Mouse (Mus musculus) gastrocnemius, adult 2 months (tissue): ENCODE results near the gene Gm12184. TPM values are rescaled to one million over a fixed set of nuclear protein-coding genes. Genes with fewer than 3 reads are reported as not detected.
A peak's percentile ranks its signal among the peaks of the same experiment; 100 is the strongest.

Experiments
- DNase-seq: peaks from one replicate; pipeline ENCODE4 v3.0.0; 2022
- H3K27ac ChIP-seq: fragments of 200-600 bp; 2 replicates; pipeline ENCODE4 v1.8.1; 2022; ENCODE audit warnings: mild to moderate bottlenecking
- H3K4me3 ChIP-seq: fragments of 200-600 bp; 2 replicates; pipeline ENCODE4 v1.8.1; 2022; ENCODE audit warnings: mild to moderate bottlenecking, moderate library complexity
- CTCF ChIP-seq: fragments of 200-600 bp; IDR thresholded peaks from 2 replicates; pipeline ENCODE4 v1.8.1; 2022; ENCODE audit warnings: antibody characterized with exemption, mild to moderate bottlenecking, moderate library complexity
- intact Hi-C: fragments of 180-260 bp; cut with DNase I; formaldehyde crosslinking; loops from one replicate; pipeline ENCODE4 v1.15.1; 2025
- total RNA-seq, 2 experiments: library from RNA; stranded (reverse); gene quantifications; 2 replicates each; pipeline ENCODE4 v1.2.3; 2021

The Gm12184 gene
- total RNA-seq, 2 experiments from 2014 or later = 1.5 to 2.2 TPM

DNA sequence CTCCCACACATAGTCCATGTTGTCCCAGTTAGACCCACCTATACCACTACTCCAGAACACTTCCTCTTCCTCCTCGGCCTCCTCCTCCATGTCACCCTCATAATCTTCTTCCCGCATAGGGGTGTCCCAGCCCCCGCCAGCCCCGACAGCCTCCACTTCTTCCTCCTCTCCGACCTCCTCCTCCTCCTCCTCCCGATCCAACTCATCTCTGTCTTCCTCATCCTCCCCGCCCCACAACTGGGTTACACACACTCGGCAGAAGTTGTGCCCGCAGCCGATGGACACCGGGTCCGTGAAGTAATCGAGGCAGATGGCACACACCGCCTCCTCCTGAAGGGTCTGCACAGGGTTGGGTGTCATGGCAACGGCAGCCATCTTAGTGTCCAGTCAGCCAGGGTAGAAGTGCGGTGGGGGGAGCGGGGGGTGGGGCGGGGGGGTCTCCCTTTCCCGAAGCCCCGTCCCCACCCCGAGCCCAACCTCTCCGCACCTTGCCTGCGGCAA, 10.1 kb downstream of the Gm12184 start:
- no peak for DNase-seq
- Histone ChIP-seq H3K27ac (peak overlapping the region; percentile 99), H3K4me3 (peak overlapping the region; percentile 91)
- no peak for TF ChIP-seq CTCF
- intact Hi-C loops = loop anchor here (1.0 to 10.0 kb wide), 2 partner anchors 15 to 388 kb away; partner anchors contain the start of gene Zfp62

DNA sequence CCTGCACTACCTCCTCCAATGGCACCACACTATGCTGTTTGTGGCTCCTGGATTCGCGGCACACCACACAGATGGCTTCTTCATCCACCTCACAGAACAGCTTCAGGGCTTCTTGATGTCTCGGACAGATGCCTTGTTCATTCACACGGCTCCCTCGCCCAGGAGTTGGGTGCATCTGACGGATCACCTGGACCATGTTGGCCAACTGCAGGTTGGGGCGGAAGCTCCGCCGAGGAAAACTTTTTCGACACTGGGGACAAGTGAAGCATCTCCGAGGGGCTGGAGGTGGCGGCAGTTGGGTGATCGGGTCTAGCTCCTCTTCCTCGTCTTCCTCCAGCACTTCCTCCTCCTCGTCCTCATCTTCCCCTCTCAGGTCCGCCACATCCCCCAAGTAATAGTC, 10.6 kb downstream of the Gm12184 start:
- peak overlapping the region; percentile 99 for H3K27ac ChIP-seq
- intact Hi-C loops = loop anchor here (1.0 to 10.0 kb wide), 2 partner anchors 15 to 389 kb away; partner anchors contain the start of gene Zfp62
- no peak for DNase-seq
- TF ChIP-seq CTCF = no peak
- peak overlapping the region; percentile 91 for H3K4me3 ChIP-seq

DNA sequence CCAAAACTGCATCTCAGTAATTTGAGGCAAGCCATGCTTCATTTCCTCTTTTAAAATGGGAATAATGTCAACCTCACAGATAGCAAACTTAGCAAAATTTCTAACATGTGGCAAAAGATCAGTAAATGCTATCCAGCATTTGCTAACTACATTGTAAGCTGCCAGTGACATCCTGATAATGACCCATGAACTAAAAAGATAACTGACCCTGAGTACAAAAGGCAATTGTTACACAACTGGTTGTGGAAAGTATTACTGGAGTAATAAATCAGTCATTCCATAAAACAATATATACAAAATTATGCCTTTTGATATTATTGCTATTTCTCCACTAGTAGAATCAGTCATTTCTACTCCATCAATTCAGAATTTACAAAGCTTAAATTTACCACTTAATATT, 12.7 kb downstream of the Gm12184 start:
- intact Hi-C loops = loop anchor here (10.0 kb wide), 1 partner anchor 391 kb away; the partner anchor contains the start of gene Zfp62
- Histone ChIP-seq H3K27ac (no peak overlapping the region), H3K4me3 (no peak overlapping the region)
- DNase-seq = no peak
- no peak for TF ChIP-seq CTCF

DNA sequence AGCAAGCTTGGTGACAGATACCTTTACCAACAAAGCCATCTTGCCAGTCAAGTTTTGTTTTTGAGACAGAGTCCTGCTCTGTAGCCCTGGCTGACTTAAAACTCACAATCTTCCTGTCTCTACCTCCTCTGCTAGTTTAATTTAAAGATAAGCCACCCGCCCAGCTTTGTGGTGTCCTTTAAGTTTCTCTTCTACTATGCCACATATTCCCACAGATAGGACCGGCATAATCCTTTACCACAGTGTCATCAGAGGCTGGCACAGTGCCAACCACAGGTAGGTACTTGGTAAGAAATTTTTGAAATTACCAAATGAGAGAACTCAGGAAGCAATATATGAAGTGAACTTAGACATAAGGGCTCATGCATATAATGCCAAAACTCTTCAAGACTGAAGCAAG, 16.3 kb downstream of the Gm12184 start:
- no peak for DNase-seq
- TF ChIP-seq CTCF = no peak
- Histone ChIP-seq H3K4me3 (no peak overlapping the region), H3K27ac (no peak overlapping the region)
- intact Hi-C loops = loop anchor here (10.0 kb wide), 1 partner anchor 395 kb away; the partner anchor contains the start of gene Zfp62

DNA sequence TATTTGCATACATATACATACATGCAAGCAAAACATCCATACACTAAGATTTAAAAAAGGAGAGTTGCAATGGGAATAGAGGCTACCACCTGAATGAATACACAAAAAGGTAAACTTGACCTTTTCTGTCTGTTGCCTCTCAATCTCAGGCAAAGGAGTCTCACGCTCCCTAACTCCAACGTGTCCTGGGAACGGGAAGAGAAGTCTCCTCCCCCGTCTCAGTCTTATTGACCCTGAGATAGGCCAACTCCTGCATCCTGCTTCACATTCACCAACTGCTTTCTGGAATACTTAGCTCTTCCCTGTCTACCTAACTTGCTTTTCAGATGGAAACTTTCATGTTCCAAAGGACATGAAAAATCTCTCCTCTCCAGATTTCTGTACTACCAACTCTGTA, 17.0 kb downstream of the Gm12184 start:
- intact Hi-C loops = no loop called here
- Histone ChIP-seq H3K27ac (no peak overlapping the region), H3K4me3 (no peak overlapping the region)
- no peak for TF ChIP-seq CTCF
- DNase-seq = no peak

DNA sequence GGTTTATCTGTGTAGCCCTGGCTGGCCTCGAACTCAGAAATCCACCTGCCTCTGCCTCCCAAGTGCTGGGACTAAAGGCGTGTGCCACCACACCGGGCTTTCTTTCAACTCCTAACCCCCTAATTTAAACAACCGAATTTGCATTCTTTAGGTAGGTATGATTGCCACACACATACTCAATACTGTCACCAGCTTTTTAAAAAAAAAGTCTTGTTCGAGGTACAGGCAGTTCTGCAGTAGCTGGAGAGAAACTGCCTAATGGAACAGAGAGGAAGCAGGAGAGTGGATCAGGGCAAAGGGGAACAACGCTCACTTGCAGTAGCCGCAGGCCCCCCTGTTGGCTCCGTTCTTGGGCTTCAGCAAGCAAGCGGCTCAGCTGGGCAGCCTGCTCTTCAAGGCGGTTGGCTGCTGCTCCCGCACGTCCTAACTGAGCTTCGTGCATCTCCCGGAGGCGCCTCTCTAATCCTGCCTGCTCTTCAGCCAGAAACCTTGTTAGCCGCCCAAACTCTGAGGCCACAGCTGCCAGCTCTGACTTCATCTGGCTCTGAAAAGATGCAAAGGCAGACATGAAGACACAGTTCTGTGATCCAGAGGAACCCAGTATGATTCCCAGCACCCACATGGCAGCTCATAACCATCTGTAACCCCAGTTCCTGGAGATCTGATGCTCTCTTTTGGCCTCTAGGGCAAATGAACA, 17.6 kb downstream of the Gm12184 start:
- DNase-seq = peak; percentile 58
- intact Hi-C loops = no loop called here
- TF ChIP-seq CTCF = no peak

DNA sequence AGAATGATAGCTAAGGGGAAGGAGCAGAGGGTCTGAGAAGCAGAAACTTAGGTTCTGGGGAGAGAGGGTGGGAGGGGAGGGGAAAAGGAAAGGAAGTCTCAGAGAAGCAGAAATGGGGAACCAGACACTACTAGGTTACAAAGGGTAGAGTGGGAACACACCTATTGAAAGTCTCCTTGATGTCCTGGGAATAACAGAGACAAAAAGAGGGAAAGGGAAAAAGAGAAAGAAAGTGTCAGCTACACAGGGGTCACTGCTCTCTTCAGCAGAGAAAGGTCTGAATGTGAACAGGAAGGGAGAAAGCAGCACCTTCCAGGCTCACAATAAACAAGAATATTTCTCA, 18.2 kb downstream of the Gm12184 start:
- no peak overlapping the region for H3K27ac ChIP-seq
- DNase-seq = no peak
- intact Hi-C loops = no loop called here
- TF ChIP-seq CTCF = no peak
- H3K4me3 ChIP-seq = no peak overlapping the region

More for the DNA sequence above, 17.6 kb downstream of the Gm12184 start:
- no peak overlapping the region for H3K4me3 ChIP-seq
- H3K27ac ChIP-seq = peak overlapping the region; percentile 31; the same call in 1 of the 2 replicates

DNA sequence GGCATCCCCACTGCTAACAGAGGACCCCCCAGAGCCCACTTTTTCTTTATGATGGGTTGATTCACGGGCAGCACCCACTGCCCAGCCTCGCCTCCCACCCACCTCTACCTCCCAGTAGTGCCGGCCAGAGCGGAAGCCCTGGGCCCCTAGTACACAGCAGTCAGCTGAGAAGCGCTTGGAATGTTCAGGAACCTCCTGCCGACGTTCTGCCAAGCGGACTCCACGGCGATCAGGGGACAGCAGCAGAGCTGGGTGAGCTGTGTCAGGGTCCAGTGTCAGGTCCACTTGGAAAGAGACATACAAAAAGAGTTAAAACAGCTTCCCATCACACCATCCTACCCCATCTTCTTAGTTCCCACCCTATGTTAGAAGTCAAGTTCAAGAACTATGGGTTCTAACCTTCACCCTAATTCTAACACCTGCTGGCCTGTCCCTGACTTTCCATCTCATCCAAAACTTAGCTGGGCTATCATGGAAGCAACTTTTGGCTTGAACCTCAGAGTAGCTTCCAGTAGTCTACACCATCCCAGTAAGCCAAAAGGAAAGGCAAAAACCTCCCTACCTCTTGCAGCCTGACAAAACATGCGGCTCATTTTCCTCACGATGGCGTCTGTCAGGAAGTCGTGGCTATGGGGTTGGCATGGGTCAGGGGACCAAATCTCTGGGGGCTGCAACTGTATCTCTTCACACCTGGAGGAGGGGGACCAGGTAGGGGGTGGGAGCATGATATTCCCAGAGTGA, 18.7 kb downstream of the Gm12184 start:
- no peak for DNase-seq
- TF ChIP-seq CTCF = no peak
- intact Hi-C loops = no loop called here
- Histone ChIP-seq H3K4me3 (no peak overlapping the region), H3K27ac (no peak overlapping the region)

DNA sequence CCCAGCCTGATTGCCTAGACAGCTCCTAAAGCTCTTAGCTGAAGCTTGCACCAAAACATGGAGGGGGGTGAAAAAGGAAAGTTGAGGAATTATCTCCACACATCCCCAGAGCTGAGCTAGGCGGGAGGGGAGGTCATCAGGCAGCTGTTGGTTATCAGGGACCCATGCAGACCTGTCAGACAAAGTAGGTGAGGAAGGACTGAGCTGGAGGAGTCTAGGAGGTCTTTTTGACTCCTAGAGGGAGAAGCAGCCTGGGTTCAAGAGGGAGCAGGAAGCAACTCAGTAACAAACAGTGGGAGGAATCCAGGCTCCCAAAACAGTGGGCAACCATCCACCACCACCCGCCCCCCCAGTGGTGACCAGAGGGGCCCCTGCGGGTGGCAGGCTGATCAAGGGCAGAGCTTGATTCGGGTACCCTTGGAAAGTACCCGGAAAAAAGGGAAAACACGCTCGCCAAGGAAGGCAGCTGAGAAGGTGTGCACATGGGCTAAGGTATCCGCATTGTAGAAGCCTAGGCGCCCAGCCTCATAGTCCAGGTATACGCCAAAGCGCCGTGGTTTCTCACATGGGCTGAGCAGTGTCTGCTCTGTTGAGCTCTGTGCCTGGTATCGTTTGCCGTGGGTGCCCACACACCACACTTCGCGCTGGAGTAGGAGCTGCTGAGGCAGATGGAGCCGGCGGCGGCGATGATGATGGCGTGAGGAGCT, 19.4 kb downstream of the Gm12184 start:
- intact Hi-C loops = no loop called here
- H3K27ac ChIP-seq = no peak overlapping the region
- DNase-seq = no peak
- no peak overlapping the region for H3K4me3 ChIP-seq
- no peak for TF ChIP-seq CTCF

DNA sequence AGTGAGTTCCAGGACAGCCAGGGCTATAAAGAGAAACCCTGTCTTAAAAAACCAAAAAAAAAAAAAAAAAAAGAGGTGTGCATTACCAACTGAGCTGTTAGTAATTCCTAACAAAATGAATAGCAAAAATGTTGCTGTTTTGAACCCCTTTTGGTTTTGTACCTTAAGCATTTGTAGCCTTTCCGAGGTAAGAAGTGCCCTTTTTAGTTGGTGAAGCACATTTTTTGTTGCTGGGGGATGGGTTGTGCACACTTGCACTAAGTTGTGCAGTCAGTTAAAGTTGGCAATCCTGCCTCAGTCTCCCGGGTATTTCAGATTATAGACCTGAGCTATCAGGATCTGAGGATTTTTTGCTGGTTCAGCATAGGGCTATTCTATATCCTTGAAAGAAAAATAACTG, 21.5 kb downstream of the Gm12184 start:
- no peak for TF ChIP-seq CTCF
- Histone ChIP-seq H3K27ac (no peak overlapping the region), H3K4me3 (no peak overlapping the region)
- intact Hi-C loops = no loop called here
- no peak for DNase-seq

DNA sequence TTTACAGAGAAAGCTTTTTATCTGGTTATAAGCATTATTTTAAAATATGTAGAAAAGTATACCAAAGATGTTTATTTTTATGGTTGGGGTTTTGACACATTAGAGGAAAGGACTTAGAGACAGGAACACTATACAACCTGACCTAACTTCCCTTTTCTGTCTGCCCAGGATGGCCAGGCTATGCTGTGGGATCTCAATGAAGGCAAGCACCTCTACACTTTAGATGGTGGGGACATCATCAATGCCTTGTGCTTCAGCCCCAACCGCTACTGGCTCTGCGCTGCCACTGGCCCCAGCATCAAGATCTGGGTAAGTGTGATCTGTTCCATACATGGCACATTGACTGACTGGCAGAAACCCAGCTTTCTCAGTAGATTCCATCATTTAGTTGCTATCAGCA, 22.5 kb downstream of the Gm12184 start:
- Histone ChIP-seq H3K27ac (no peak overlapping the region), H3K4me3 (no peak overlapping the region)
- TF ChIP-seq CTCF = no peak
- intact Hi-C loops = no loop called here
- DNase-seq = no peak

DNA sequence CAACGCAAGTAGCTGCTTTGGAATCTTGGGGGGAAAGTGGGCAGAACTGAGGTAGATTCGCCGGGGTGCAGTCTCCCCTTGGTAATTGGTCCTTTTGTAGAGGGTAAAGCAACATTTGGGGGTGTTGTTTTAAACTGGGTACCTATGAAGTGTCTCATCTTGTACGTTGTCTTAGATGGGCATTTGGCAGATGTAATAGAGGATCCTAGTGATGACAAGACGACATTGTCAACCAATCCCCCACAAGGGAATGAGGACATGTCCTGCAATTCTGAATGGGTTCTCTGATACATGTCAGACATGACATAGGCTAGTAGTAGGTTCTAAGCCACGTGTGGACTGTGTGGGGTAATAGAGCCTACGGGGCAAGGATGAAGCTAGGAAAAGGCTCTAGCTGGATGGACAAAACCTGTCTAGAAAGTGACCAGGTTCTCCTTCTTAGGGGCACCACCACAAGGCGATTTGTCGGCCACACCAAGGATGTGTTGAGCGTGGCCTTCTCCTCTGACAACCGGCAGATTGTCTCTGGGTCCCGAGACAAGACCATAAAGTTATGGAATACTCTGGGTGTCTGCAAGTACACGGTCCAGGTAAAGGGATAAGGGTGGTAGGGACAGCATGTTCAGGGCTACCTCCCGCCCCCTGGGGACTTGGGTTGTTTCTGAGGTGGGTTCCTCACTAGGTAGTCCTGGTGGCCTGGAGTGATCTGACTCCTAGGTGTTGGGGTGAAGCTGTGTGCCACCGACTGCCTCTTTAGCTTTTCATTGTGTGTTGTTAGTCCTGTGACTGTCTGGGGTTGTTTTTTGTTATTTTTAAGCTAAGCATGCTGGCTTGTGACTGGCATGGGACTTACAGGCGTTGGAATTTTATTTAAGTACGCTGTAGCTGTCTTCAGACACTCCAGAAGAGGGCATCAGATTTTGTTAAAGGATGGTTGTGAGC, 24.4 kb downstream of the Gm12184 start:
- no peak for DNase-seq
- no peak for TF ChIP-seq CTCF
- Histone ChIP-seq H3K27ac (no peak overlapping the region), H3K4me3 (peak overlapping the region; percentile 92)
- intact Hi-C loops = loop anchor here (1.0 kb wide), 1 partner anchor 14 kb away; no protein-coding TSS in a partner anchor
